Mouse (Mus musculus): ENCODE measurements around the gene Bcl7a. TPM values are rescaled to one million over a fixed set of nuclear protein-coding genes. Genes with fewer than 3 reads are reported as not detected.

Gene Bcl7a
- polyA plus RNA-seq (2012; rRNA removed; ENCODE audit: low replicate concordance), result 6.8 and 9.1 TPM in 2 replicates

GRCm38 (mm10) chr5:123343707-123344627 lies at the start of gene Bcl7a:
Gene Bcl7a (plus strand): TSS chr5:123343834.

GRCm38 (mm10) chr5:123394303-123394956 lies 50.8 kb downstream of the Bcl7a start, which contains the start of gene Mlxip:
Gene Mlxip (plus strand): TSS chr5:123394798.

Other genes starting within 250 kb of the Bcl7a start
- 30.6 and 45.4 TPM in 2 replicates for gene Rhof, start 211.1 kb upstream of the Bcl7a start, polyA plus RNA-seq (2012; rRNA removed; ENCODE audit: low replicate concordance)
- gene Setd1b, start 201.6 kb upstream of the Bcl7a start, polyA plus RNA-seq (2012; rRNA removed; ENCODE audit: low replicate concordance), result 6.6 and 20.0 TPM in 2 replicates
- 15.3 and 23.6 TPM in 2 replicates for gene Psmd9, start 174.4 kb upstream of the Bcl7a start, polyA plus RNA-seq (2012; rRNA removed; ENCODE audit: low replicate concordance)
- 1.0 and 11.8 TPM in 2 replicates for gene Hpd, start 161.1 kb upstream of the Bcl7a start, polyA plus RNA-seq (2012; rRNA removed; ENCODE audit: low replicate concordance)
- gene Wdr66, start 91.7 kb upstream of the Bcl7a start, polyA plus RNA-seq (2012; rRNA removed; ENCODE audit: low replicate concordance), result 1.8 and 3.0 TPM in 2 replicates
- 87.5 and 91.0 TPM in 2 replicates for gene Mlxip, start 51.0 kb downstream of the Bcl7a start, polyA plus RNA-seq (2012; rRNA removed; ENCODE audit: low replicate concordance)
- gene Lrrc43, start 145.5 kb downstream of the Bcl7a start, polyA plus RNA-seq (2012; rRNA removed; ENCODE audit: low replicate concordance), result not detected in 2 replicates
- not detected in 2 replicates for gene Il31, start 145.7 kb downstream of the Bcl7a start, polyA plus RNA-seq (2012; rRNA removed; ENCODE audit: low replicate concordance)
- 0.59 and 0.79 TPM in 2 replicates for gene B3gnt4, start 166.6 kb downstream of the Bcl7a start, polyA plus RNA-seq (2012; rRNA removed; ENCODE audit: low replicate concordance)
- gene Diablo, start 180.3 kb downstream of the Bcl7a start, polyA plus RNA-seq (2012; rRNA removed; ENCODE audit: low replicate concordance), result 60.2 and 94.2 TPM in 2 replicates
- gene Gm49027, start 181.7 kb downstream of the Bcl7a start, polyA plus RNA-seq (2012; rRNA removed; ENCODE audit: low replicate concordance), result 2.1 and 4.4 TPM in 2 replicates
- 14.8 and 22.3 TPM in 2 replicates for gene Vps33a, start 229.2 kb downstream of the Bcl7a start, polyA plus RNA-seq (2012; rRNA removed; ENCODE audit: low replicate concordance)